Mouse (Mus musculus): Measurements from ENCODE around the gene Dcaf15.
A peak's percentile ranks its signal among the peaks of the same experiment; 100 is the strongest.

Dcaf15 gene

GRCm38 (mm10) chr8:84104697-84105609, at the start of gene Dcaf15:
Gene Dcaf15, minus strand, starts transcription at chr8:84104768.
- peak; percentile 99 for DNase-seq

- no peak for DNase-seq
Measured at GRCm38 (mm10) chr8:84149181-84149580, 44.6 kb upstream of the Dcaf15 start.

GRCm38 (mm10) chr8:84148531-84148850, 43.9 kb upstream of the Dcaf15 start:
- peak; percentile 69 for DNase-seq

GRCm38 (mm10) chr8:84147769-84148530, 43.4 kb upstream of the Dcaf15 start, which contains the start of the genes Cc2d1a and 4930432K21Rik:
Gene Cc2d1a, minus strand, starts transcription at chr8:84147936.
Gene 4930432K21Rik, plus strand, starts transcription at chr8:84148025.
- DNase-seq: peak; percentile 98

- no peak for DNase-seq
Measured at GRCm38 (mm10) chr8:84147324-84147766, 42.8 kb upstream of the Dcaf15 start.

- DNase-seq: no peak
Measured at GRCm38 (mm10) chr8:84144636-84145245, 40.2 kb upstream of the Dcaf15 start.

- DNase-seq: no peak
Measured at GRCm38 (mm10) chr8:84140838-84141237, 36.3 kb upstream of the Dcaf15 start.

GRCm38 (mm10) chr8:84137848-84138247, 33.3 kb upstream of the Dcaf15 start:
- DNase-seq: no peak

- no peak for DNase-seq
Measured at GRCm38 (mm10) chr8:84132225-84132624, 27.7 kb upstream of the Dcaf15 start.

GRCm38 (mm10) chr8:84130806-84131205, 26.2 kb upstream of the Dcaf15 start:
- peak; percentile 86 for DNase-seq

GRCm38 (mm10) chr8:84128277-84128676, 23.7 kb upstream of the Dcaf15 start:
- no peak for DNase-seq

- DNase-seq: no peak
Measured at GRCm38 (mm10) chr8:84127202-84127901, 22.8 kb upstream of the Dcaf15 start.

- no peak for DNase-seq
Measured at GRCm38 (mm10) chr8:84126742-84127141, 22.2 kb upstream of the Dcaf15 start.

GRCm38 (mm10) chr8:84125656-84126055, 21.1 kb upstream of the Dcaf15 start, which contains the start of gene Podnl1:
Gene Podnl1, plus strand, starts transcription at chr8:84125989.
- no peak for DNase-seq

GRCm38 (mm10) chr8:84122151-84122550, 17.6 kb upstream of the Dcaf15 start:
- no peak for DNase-seq

GRCm38 (mm10) chr8:84115646-84116045, 11.1 kb upstream of the Dcaf15 start:
- DNase-seq: no peak

- DNase-seq: no peak
Measured at GRCm38 (mm10) chr8:84106216-84107040, 1.9 kb upstream of the Dcaf15 start.

GRCm38 (mm10) chr8:84105676-84106075, 1.1 kb upstream of the Dcaf15 start:
- no peak for DNase-seq

GRCm38 (mm10) chr8:84104221-84104620, 347 bp downstream of the Dcaf15 start:
- DNase-seq: peak; percentile 75

- no peak for DNase-seq
Measured at GRCm38 (mm10) chr8:84103601-84104000, 967 bp downstream of the Dcaf15 start.

- no peak for DNase-seq
Measured at GRCm38 (mm10) chr8:84101476-84102270, 2.9 kb downstream of the Dcaf15 start.

Data from cerebellum, adult 11-12 months (tissue).